Mouse (Mus musculus) gastrocnemius, adult 2 months (tissue): ENCODE measurements at regions not wholly inside any gene's neighbourhood (a gene's known extent, or its start where the extent isn't known, plus 50 kb on each side); places are given as distances from the start of the nearest gene placed in this dataset.

Source experiments
- DNase-seq: peaks from one replicate; pipeline ENCODE4 v3.0.0; 2022
- H3K27ac ChIP-seq: fragments of 200-600 bp; 2 replicates; pipeline ENCODE4 v1.8.1; 2022; ENCODE audit warnings: mild to moderate bottlenecking
- H3K4me3 ChIP-seq: fragments of 200-600 bp; 2 replicates; pipeline ENCODE4 v1.8.1; 2022; ENCODE audit warnings: mild to moderate bottlenecking, moderate library complexity
- CTCF ChIP-seq: fragments of 200-600 bp; IDR thresholded peaks from 2 replicates; pipeline ENCODE4 v1.8.1; 2022; ENCODE audit warnings: antibody characterized with exemption, mild to moderate bottlenecking, moderate library complexity
- intact Hi-C: fragments of 180-260 bp; cut with DNase I; formaldehyde crosslinking; loops from one replicate; pipeline ENCODE4 v1.15.1; 2025

DNA sequence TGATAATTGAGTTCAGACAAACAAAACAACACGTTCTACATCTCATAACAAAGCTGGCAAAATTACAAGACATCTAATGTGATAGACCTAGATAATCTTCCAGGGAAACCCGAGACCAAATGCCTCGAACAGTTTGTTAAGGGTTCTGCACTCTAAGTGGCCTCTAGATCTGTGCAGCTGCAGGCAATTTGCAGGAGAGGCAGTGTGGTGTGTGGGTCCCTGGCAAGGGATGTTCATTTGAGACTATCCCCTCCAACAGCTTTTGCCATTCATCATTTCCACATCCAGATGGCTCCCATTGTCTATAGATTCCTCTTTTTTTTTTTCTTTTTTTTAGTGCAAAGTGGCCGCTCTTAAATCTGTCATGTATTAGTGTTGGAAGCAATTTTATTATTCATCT is 80.3 kb upstream of the Ccng1 start:
- intact Hi-C loops = no loop called here
- no peak overlapping the region for H3K4me3 ChIP-seq
- no peak for DNase-seq
- no peak for TF ChIP-seq CTCF
- no peak overlapping the region for H3K27ac ChIP-seq
